Mouse (Mus musculus) adipocyte (in vitro differentiated cells): Measurements from ENCODE around the gene Hydin.
A peak's percentile ranks its signal among the peaks of the same experiment; 100 is the strongest.
"Not testable (repeated sequence)": the region's sequence is repeated elsewhere in the genome, so short reads cannot be mapped to it uniquely, and the experiment has no call there.

Experiments used
- DNase-seq: peaks from one replicate; pipeline ENCODE4 v3.0.0-alpha.2; 2016; ENCODE audit warnings: low spot score

Gene Hydin

DNA sequence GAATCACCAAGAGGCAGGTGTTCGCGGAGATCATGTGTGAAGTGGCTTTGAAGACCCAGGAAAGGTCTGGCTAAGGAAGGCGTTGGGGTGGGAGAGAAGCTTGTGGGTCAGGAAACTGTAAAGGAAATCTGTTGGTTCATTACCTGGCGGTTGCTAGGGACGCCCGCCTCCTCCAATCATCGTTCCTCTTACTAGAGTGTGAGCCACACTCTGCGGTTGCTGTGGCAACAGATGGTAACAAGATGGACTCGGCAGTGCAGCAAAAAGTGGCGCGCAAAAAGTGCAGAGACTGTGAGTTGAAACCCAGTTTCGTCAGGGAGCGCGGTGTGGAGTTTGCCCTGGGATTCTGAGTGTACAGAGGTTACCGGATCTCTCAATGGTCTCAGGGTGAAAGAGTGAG, at the start of gene Hydin:
Hydin (plus strand) TSS at position 237 of the 400 bp plus-strand sequence.
- DNase-seq: no peak

DNA sequence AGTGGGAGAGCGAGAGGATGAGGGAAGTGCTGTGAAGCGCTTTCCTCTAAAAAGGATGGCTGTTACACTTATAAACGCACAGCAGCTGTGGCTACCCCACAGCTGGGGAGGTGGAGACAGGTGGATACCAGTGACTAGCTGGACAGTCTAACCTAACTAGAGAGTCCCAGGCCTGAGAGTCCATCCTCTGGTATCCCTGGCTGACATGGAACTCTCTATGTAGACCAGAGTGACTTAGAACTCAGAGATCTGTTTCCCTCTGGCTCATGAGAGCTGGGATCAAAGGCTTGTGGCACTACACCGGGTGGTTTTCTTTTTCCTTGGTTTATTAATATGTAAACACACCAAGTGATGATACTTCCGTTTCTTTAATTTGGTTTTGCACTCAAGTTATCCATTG, 49.6 kb upstream of the Hydin start:
- no peak for DNase-seq

GRCm38 (mm10) chr8:110217681-110218131, 49.1 kb upstream of the Hydin start:
- peak; percentile 99 for DNase-seq

DNA sequence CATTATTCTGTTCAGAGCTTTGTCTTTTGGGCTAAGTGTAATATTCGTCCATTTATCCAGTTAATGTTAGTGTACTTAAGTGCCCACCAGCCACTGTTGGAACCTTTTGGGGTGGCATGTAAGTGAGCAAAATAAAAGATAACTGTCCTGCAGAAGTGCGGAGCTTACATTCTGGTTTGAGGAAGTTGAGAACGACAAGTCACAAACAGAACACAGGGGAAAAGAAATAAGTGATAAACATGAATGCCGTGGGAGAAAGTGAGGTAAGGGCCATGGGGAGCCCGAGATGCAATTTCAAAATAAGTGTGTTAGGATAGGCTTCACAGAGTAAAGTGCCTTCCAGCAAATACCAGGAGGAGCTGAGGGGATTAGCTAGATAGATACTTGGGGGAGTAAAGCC, 48.3 kb upstream of the Hydin start:
- no peak for DNase-seq

GRCm38 (mm10) chr8:110220936-110221335, 45.8 kb upstream of the Hydin start:
- no peak for DNase-seq

GRCm38 (mm10) chr8:110230803-110231202, 36.0 kb upstream of the Hydin start:
- no peak for DNase-seq

GRCm38 (mm10) chr8:110242278-110243177, 24.2 kb upstream of the Hydin start:
- DNase-seq: no peak

DNA sequence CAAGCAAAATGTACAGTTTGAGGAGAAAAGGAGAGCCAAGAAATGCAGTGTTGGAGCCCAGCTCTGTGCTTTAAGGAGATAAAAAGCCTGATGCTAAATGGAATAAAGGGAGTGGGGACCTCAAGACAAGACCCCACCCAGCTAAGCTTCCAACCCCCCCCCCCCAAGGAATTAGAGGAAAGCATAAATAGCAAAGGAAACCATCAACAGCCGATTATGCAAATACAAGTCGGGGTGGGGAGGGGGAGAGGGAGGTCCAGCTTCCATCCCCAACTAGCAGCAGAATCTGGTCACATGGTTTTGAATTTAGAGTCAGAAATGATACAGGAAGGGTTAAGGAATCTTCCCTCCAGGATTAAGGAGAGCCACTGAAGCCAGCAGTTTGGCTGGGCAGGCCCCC, 22.2 kb upstream of the Hydin start:
- no peak for DNase-seq

- no peak for DNase-seq
These were observed 19.5 kb upstream of the Hydin start for GRCm38 (mm10) chr8:110247238-110247637.

- DNase-seq: no peak
These were observed 12.8 kb upstream of the Hydin start for GRCm38 (mm10) chr8:110253986-110254385.

DNA sequence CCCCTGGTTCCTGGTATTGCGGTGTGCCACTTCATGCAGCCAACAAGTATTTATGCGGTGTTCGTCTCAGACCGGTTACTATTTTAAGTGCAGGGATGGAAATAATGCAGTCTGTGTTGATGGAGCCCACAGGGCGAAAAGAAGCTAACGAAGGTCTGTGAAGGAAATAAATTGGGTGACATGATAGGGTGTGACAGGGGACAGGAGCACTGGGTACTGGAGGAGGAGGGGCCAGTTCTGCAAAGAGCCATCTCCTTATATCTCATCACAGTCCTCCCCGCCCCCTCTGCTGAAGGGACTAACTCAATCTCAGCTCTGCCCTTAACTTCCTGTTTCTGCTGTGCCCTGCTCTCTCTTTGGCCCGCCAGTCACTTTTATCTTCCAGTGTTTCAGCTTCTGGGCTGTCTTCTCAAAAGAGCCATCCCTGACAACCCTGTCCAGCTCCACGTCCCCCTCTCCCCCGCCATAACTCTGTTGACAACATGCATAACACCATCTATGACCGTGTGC, 926 bp upstream of the Hydin start:
- no peak for DNase-seq

DNA sequence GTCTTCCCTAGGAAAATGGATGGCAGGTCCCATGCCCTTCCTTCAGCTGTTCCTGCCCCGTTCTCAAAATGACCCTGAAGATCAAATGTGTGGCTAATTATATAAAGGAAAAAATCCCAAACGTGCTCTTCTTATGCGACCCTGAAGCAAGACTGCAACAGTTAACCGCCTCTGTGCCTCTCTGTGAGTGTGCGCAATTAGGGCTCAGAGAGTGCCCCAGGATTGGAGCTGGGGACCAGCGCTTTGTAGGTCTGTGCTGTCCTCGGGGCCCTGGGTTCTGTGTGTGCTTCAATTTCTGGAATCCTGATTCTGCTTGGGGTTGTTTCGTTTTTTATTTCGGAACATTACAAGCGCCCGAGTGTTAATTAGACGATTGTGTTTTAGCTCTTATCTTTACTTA, 491 bp downstream of the Hydin start:
- DNase-seq: no peak

GRCm38 (mm10) chr8:110270659-110271058, 3.9 kb downstream of the Hydin start:
- no peak for DNase-seq

GRCm38 (mm10) chr8:110273394-110273793, 6.6 kb downstream of the Hydin start:
- no peak for DNase-seq

GRCm38 (mm10) chr8:110275465-110276258, 8.9 kb downstream of the Hydin start:
- DNase-seq: no peak

- no peak for DNase-seq
These were observed 9.4 kb downstream of the Hydin start for GRCm38 (mm10) chr8:110276259-110276560.

- no peak for DNase-seq
These were observed 45.9 kb downstream of the Hydin start for GRCm38 (mm10) chr8:110312715-110313114.

- no peak for DNase-seq
These were observed 49.0 kb downstream of the Hydin start for GRCm38 (mm10) chr8:110315826-110316225.

DNA sequence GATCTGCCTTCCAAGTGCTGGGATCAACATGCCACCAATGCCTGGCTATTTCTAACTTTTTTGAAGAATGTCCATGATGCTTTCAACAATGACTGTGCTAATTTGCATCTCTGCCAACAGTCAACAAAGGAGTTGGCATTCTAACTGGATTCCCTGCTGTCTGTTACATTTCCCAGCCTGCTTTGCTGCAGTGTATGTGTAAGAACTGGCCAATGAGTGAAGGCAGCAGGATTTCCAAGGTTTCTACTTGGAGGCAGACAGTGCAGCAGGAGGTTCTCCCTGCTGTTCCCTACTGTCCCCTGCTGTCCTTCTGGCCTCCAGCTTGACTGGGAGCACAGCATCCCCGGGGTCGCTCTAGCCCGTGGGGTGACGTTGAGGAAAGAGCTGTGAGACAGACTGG, 52.8 kb downstream of the Hydin start:
- DNase-seq: peak; percentile 5

- no peak for DNase-seq
These were observed 54.7 kb downstream of the Hydin start for GRCm38 (mm10) chr8:110321446-110321845.

- no peak for DNase-seq
These were observed 57.3 kb downstream of the Hydin start for GRCm38 (mm10) chr8:110323981-110324574.

DNA sequence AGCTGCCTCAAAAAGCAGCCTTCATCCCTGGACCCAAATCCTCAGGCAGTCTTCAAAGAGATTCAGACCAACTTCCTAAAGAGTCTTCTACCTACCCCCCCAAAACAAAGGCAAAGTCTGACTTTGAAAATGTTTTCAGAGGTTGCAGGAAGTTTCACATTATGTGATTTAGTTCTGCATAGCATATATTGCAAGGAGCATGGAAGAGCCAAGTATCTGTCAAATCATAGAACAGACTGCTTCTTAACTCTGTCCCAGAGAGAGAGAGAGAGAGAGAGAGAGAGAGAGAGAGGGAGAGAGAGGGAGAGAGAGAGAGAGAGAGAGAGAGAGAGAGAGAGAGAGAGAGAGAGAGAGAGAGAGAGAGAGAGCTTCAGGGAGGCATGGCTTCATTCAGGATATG, 60.3 kb downstream of the Hydin start:
- not testable (repeated sequence) for DNase-seq

- DNase-seq: no peak
These were observed 66.6 kb downstream of the Hydin start for GRCm38 (mm10) chr8:110333376-110333775.
